12 mouse cellular contexts compared by ENCODE assay signal in genomic region chr11:94168238-94168637, GRCm38 (mm10). TPM values are rescaled to one million over a fixed set of nuclear protein-coding genes. Genes with fewer than 3 reads are reported as not detected.
DNase-seq lines count a peak whose midpoint lies in the region; ATAC-seq and TF ChIP-seq lines count a peak whose summit lies in the region.
"Had no signal": no experiment of that assay in that cellular context is flagged by ENCODE, and none has a peak within 500 bp of the region (broad histone marks: within the 10 kb centered on the region; RNA-seq: fewer than 3 reads in every experiment).

No protein-coding gene starts in this region.

- no peaks in the 10 kb centered on the region for H3K27me3 ChIP-seq in heart, embryonic 12.5 days (replicated peaks)
- H3K27me3 ChIP-seq in lung, embryonic 15.5 days = no peaks in the 10 kb centered on the region
- no peaks in the 10 kb centered on the region for H3K27me3 ChIP-seq in hindbrain, embryonic 14.5 days (ENCODE audit: control insufficient read depth, insufficient read depth, low read length)
- no peaks in the 10 kb centered on the region for H3K27me3 ChIP-seq in thymus, adult 2 months (ENCODE audit: control insufficient read depth, insufficient read depth, low read length)

- TF ChIP-seq POLR2A in thymus, adult 2 months (IDR thresholded peaks at IDR 0.05; ENCODE audit: control insufficient read depth, extremely low read depth, insufficient read depth, low read length, poor library complexity) = no peak

- no peaks in the 10 kb centered on the region for H3K9me3 ChIP-seq in heart, embryonic 12.5 days (replicated peaks)
- H3K9me3 ChIP-seq in lung, embryonic 15.5 days = no peaks in the 10 kb centered on the region
- no peaks in the 10 kb centered on the region for H3K9me3 ChIP-seq in hindbrain, embryonic 14.5 days (ENCODE audit: control insufficient read depth, low read length)
- H3K9me3 ChIP-seq: limb, embryonic 10.5 days; liver, embryonic 13.5 days had no signal

- H3K4me2 ChIP-seq in heart, embryonic 12.5 days = no peak overlapping the region
- no peak overlapping the region for H3K4me2 ChIP-seq in lung, embryonic 15.5 days
- no peak overlapping the region for H3K4me2 ChIP-seq in hindbrain, embryonic 14.5 days (replicated peaks)
- H3K4me2 ChIP-seq: liver, embryonic 13.5 days had no signal

- H3K4me1 ChIP-seq in heart, embryonic 12.5 days (replicated peaks) = no peaks in the 10 kb centered on the region
- peaks cover 9% of the 10 kb centered on the region for H3K4me1 ChIP-seq in lung, embryonic 15.5 days
- peaks cover 2% of the 10 kb centered on the region for H3K4me1 ChIP-seq in hindbrain, embryonic 14.5 days (replicated peaks; ENCODE audit: control insufficient read depth, insufficient read depth, low read length)
- H3K4me1 ChIP-seq in thymus, adult 2 months (replicated peaks; ENCODE audit: control insufficient read depth, insufficient read depth, low read length) = 0 out of 2 replicates have a peak, but pooled peaks cover 3% of the 10 kb centered on the region
- H3K4me1 ChIP-seq: megakaryocyte, embryonic 14.5 days had no signal

- no peak overlapping the region for H3K27ac ChIP-seq in heart, embryonic 12.5 days (ENCODE audit: poor library complexity, severe bottlenecking)
- 0 out of 2 replicates have a peak overlapping the region, but pooled peaks have one; percentile 21 for H3K27ac ChIP-seq in lung, embryonic 15.5 days
- peak overlapping the region; percentile 12; the same call in 1 of the 2 replicates for H3K27ac ChIP-seq in hindbrain, embryonic 14.5 days
- H3K27ac ChIP-seq in thymus, adult 2 months (ENCODE audit: control insufficient read depth, insufficient read depth, low read length) = no peak overlapping the region
- H3K27ac ChIP-seq: limb, embryonic 10.5 days; liver, embryonic 13.5 days had no signal

- TF ChIP-seq CTCF in thymus, adult 2 months (IDR thresholded peaks at IDR 0.05; ENCODE audit: borderline replicate concordance, control insufficient read depth, extremely low read depth, insufficient read depth, low read length, poor library complexity) = no peak

- H3K9ac ChIP-seq in heart, embryonic 12.5 days = no peak overlapping the region
- H3K9ac ChIP-seq in lung, embryonic 15.5 days = no peak overlapping the region
- H3K9ac ChIP-seq in hindbrain, embryonic 14.5 days = no peak overlapping the region
- H3K9ac ChIP-seq: liver, embryonic 13.5 days had no signal

- no peak overlapping the region for H3K4me3 ChIP-seq in heart, embryonic 12.5 days
- H3K4me3 ChIP-seq in lung, embryonic 15.5 days = no peak overlapping the region
- no peak overlapping the region for H3K4me3 ChIP-seq in hindbrain, embryonic 14.5 days (replicated peaks; ENCODE audit: low read length)
- no peak overlapping the region for H3K4me3 ChIP-seq in thymus, adult 2 months (ENCODE audit: control insufficient read depth, insufficient read depth, low read length)
- H3K4me3 ChIP-seq: limb, embryonic 10.5 days; liver, embryonic 13.5 days; megakaryocyte, embryonic 14.5 days had no signal

- H3K36me3 ChIP-seq in heart, embryonic 12.5 days = no peaks in the 10 kb centered on the region
- no peaks in the 10 kb centered on the region for H3K36me3 ChIP-seq in lung, embryonic 15.5 days
- H3K36me3 ChIP-seq in hindbrain, embryonic 14.5 days (replicated peaks; ENCODE audit: control insufficient read depth, insufficient read depth) = no peaks in the 10 kb centered on the region
- no peaks in the 10 kb centered on the region for H3K36me3 ChIP-seq in thymus, adult 2 months (ENCODE audit: control insufficient read depth, insufficient read depth, low read length)
- H3K36me3 ChIP-seq: limb, embryonic 10.5 days; liver, embryonic 13.5 days had no signal

- ATAC-seq in heart, embryonic 12.5 days (ENCODE audit: insufficient number of reproducible peaks, low FRiP score) = no peak
- peak; percentile 65; the same call in 1 of the 2 replicates for ATAC-seq in lung, embryonic 15.5 days (ENCODE audit: borderline replicate concordance, extremely low read depth, low FRiP score, low TSS enrichment)
- ATAC-seq in hindbrain, embryonic 14.5 days (ENCODE audit: low FRiP score) = peak; percentile 37; the same call in 1 of the 2 replicates

- peak; percentile 27 for DNase-seq in heart, postnatal 4 days
- DNase-seq in lung, postnatal 25 days (ENCODE audit: low spot score) = no peak
- DNase-seq in hindbrain, embryonic 14.5 days (ENCODE audit: low spot score) = peak; percentile 36
- peak; percentile 31 to 69 for DNase-seq in lung, postnatal 4 days
- DNase-seq in adrenal gland, adult 2 months = no peak
- no peak for DNase-seq in thymus, adult 2 months
- DNase-seq: liver, embryonic 13.5 days; thymus, adult 18-20 months had no signal

- 52% methylated on average over 5 of the region's 5 CpGs for WGBS in heart, embryonic 12.5 days
- WGBS in lung, embryonic 15.5 days = 38% methylated on average over 5 of the region's 5 CpGs
- 47% methylated on average over 5 of the region's 5 CpGs for WGBS in hindbrain, embryonic 14.5 days
- WGBS in thymus, adult 2 months = 93% methylated on average over 5 of the region's 5 CpGs

RNA-seq across cellular contexts. Expression of gene Tob1, which starts 43.0 kb away (rescaled TPM):
- 10 to 100 TPM; 62.2 to 69.9 TPM for total RNA-seq in heart, postnatal 4 days (2021)
- polyA plus RNA-seq in heart, embryonic 12.5 days (2016; fragmentation: Nextera tagmentation; extraction: Ambion mirVana) = 34.9 and 35.2 TPM in 2 replicates
- polyA plus RNA-seq in lung, embryonic 15.5 days (2015; fragmentation: Nextera tagmentation; extraction: Ambion mirVana) = 26.1 and 26.5 TPM in 2 replicates
- 34.3 and 34.6 TPM in 2 replicates for polyA plus RNA-seq in hindbrain, embryonic 14.5 days (2014; fragmentation: Nextera tagmentation; extraction: Ambion mirVana)
- 100 to 1,000 TPM; 208 to 296 TPM for total RNA-seq in adrenal gland, adult 2 months (2021)
- polyA plus RNA-seq in adrenal gland, adult 2 months (2012; rRNA removed) = 332 and 340 TPM in 2 replicates
- polyA plus RNA-seq in thymus, adult 2 months (2012; rRNA removed) = 21.4 and 27.4 TPM in 2 replicates

Comparison
In these comparisons a context has a peak if more than half of its experiments do, and no peak if none do; other contexts are left out.
1. DNase-seq: peak in heart, postnatal 4 days (single experiment), hindbrain, embryonic 14.5 days (single experiment) and lung, postnatal 4 days (2 of 2); none in lung, postnatal 25 days (single experiment), adrenal gland, adult 2 months (single experiment) and thymus, adult 2 months (single experiment).
2. H3K27ac ChIP-seq: peak in lung, embryonic 15.5 days (single experiment) and hindbrain, embryonic 14.5 days (single experiment); none in heart, embryonic 12.5 days (single experiment) and thymus, adult 2 months (single experiment).